Comparison of ENCODE assay signal across 8 mouse cellular contexts in genomic region chr19:5756991-5757636, GRCm38 (mm10). TPM values are rescaled to one million over a fixed set of nuclear protein-coding genes. Genes with fewer than 3 reads are reported as not detected.
DNase-seq lines count a peak whose midpoint lies in the region; ATAC-seq and TF ChIP-seq lines count a peak whose summit lies in the region.

No protein-coding gene starts in this region.

- H3K27me3 ChIP-seq in lung, postnatal 0 days (replicated peaks; ENCODE audit: insufficient read depth, low read length) = no peaks in the 10 kb centered on the region
- H3K27me3 ChIP-seq in limb, embryonic 13.5 days = peaks cover 65% of the 10 kb centered on the region
- 0 out of 2 replicates have a peak, but pooled peaks cover 10% of the 10 kb centered on the region for H3K27me3 ChIP-seq in stomach, embryonic 14.5 days (ENCODE audit: control insufficient read depth, insufficient read depth, low read length)

- no peaks in the 10 kb centered on the region for H3K9me3 ChIP-seq in lung, postnatal 0 days (ENCODE audit: low read length)
- H3K9me3 ChIP-seq in limb, embryonic 13.5 days = no peaks in the 10 kb centered on the region
- no peaks in the 10 kb centered on the region for H3K9me3 ChIP-seq in stomach, embryonic 14.5 days (ENCODE audit: control insufficient read depth, low read depth, low read length)

- no peak overlapping the region for H3K9ac ChIP-seq in lung, postnatal 0 days (replicated peaks; ENCODE audit: low read depth)
- peak overlapping the region; percentile 46 for H3K9ac ChIP-seq in limb, embryonic 13.5 days
- no peak overlapping the region; the same call in 1 of the 2 replicates for H3K9ac ChIP-seq in stomach, embryonic 14.5 days (replicated peaks; ENCODE audit: low read depth, low read length)

- no peak for TF ChIP-seq EP300 in lung, postnatal 0 days (IDR thresholded peaks at IDR 0.05)

- peaks cover 29% of the 10 kb centered on the region; the same call in 1 of the 2 replicates for H3K36me3 ChIP-seq in lung, postnatal 0 days (ENCODE audit: insufficient read depth, low read length)
- peaks cover 92% of the 10 kb centered on the region for H3K36me3 ChIP-seq in limb, embryonic 13.5 days
- H3K36me3 ChIP-seq in stomach, embryonic 14.5 days (ENCODE audit: control insufficient read depth, insufficient read depth, low read length) = peaks cover 44% of the 10 kb centered on the region

- peak; percentile 49 to 56 for DNase-seq in cerebellum, postnatal 10 days
- no peak for DNase-seq in cerebellum, adult 11 months
- no peak for DNase-seq in lung, postnatal 0 days (ENCODE audit: low spot score)
- DNase-seq in lung, postnatal 14 days = no peak
- DNase-seq in spleen, adult 18-20 months = no peak

- no peaks in the 10 kb centered on the region for H3K4me1 ChIP-seq in lung, postnatal 0 days (ENCODE audit: insufficient read depth, low read depth, low read length)
- H3K4me1 ChIP-seq in limb, embryonic 13.5 days = peaks cover 16% of the 10 kb centered on the region
- H3K4me1 ChIP-seq in stomach, embryonic 14.5 days (ENCODE audit: control insufficient read depth, insufficient read depth, low read length) = 0 out of 2 replicates have a peak, but pooled peaks cover 9% of the 10 kb centered on the region

- peak; percentile 7; the same call in 1 of the 2 replicates for ATAC-seq in lung, postnatal 0 days
- no peak for ATAC-seq in limb, embryonic 13.5 days (ENCODE audit: low FRiP score, low read depth)
- no peak for ATAC-seq in stomach, embryonic 14.5 days (ENCODE audit: insufficient number of reproducible peaks, insufficient read depth, low FRiP score, low read depth)
- ATAC-seq in frontal cortex, adult (ENCODE audit: low TSS enrichment) = no peak

- 28% methylated on average over 35 of the region's 36 CpGs for WGBS in lung, postnatal 0 days
- 14% methylated on average over 36 of the region's 36 CpGs for WGBS in limb, embryonic 13.5 days
- 25% methylated on average over 36 of the region's 36 CpGs for WGBS in stomach, embryonic 14.5 days

- no peak overlapping the region for H3K4me3 ChIP-seq in lung, postnatal 0 days (ENCODE audit: low read depth, low read length)
- peak overlapping the region; percentile 19; the same call in 1 of the 2 replicates for H3K4me3 ChIP-seq in limb, embryonic 13.5 days
- H3K4me3 ChIP-seq in stomach, embryonic 14.5 days (ENCODE audit: low read depth, low read length) = 0 out of 2 replicates have a peak overlapping the region, but pooled peaks have one; percentile 1

- no peak overlapping the region for H3K4me2 ChIP-seq in lung, postnatal 0 days (replicated peaks; ENCODE audit: low read depth, low read length)
- H3K4me2 ChIP-seq in limb, embryonic 13.5 days (replicated peaks) = peak overlapping the region; percentile 47
- H3K4me2 ChIP-seq in stomach, embryonic 14.5 days (replicated peaks; ENCODE audit: low read depth, low read length) = 0 out of 2 replicates have a peak overlapping the region, but pooled peaks have one; percentile 13

- no peak for TF ChIP-seq CTCF in lung, postnatal 0 days (IDR thresholded peaks at IDR 0.05)

- no peak overlapping the region for H3K27ac ChIP-seq in lung, postnatal 0 days (ENCODE audit: low read length)
- no peak overlapping the region for H3K27ac ChIP-seq in limb, embryonic 13.5 days
- H3K27ac ChIP-seq in stomach, embryonic 14.5 days (ENCODE audit: low read length) = no peak overlapping the region

RNA-seq across cellular contexts. Expression of gene Scyl1, which starts 14.1 kb away (rescaled TPM):
- polyA plus RNA-seq in lung, postnatal 0 days (2015; fragmentation: Nextera tagmentation; extraction: Ambion mirVana) = 64.6 TPM in 2 replicates
- polyA plus RNA-seq in limb, embryonic 13.5 days (2015; fragmentation: Nextera tagmentation; extraction: Ambion mirVana) = 76.9 and 82.7 TPM in 2 replicates
- polyA plus RNA-seq in stomach, embryonic 14.5 days (2014; fragmentation: Nextera tagmentation; extraction: Ambion mirVana) = 67.6 and 72.1 TPM in 2 replicates

RNA-seq across cellular contexts. Expression of gene Ltbp3, which starts 16.4 kb away (rescaled TPM):
- polyA plus RNA-seq in lung, postnatal 0 days (2015; fragmentation: Nextera tagmentation; extraction: Ambion mirVana) = 51.9 and 59.6 TPM in 2 replicates
- polyA plus RNA-seq in limb, embryonic 13.5 days (2015; fragmentation: Nextera tagmentation; extraction: Ambion mirVana) = 41.1 and 48.9 TPM in 2 replicates
- polyA plus RNA-seq in stomach, embryonic 14.5 days (2014; fragmentation: Nextera tagmentation; extraction: Ambion mirVana) = 33.8 and 35.2 TPM in 2 replicates

RNA-seq across cellular contexts. Expression of gene Fam89b, which starts 27.7 kb away (rescaled TPM):
- 120 and 126 TPM in 2 replicates for polyA plus RNA-seq in lung, postnatal 0 days (2015; fragmentation: Nextera tagmentation; extraction: Ambion mirVana)
- 128 and 141 TPM in 2 replicates for polyA plus RNA-seq in limb, embryonic 13.5 days (2015; fragmentation: Nextera tagmentation; extraction: Ambion mirVana)
- 92.4 and 98.4 TPM in 2 replicates for polyA plus RNA-seq in stomach, embryonic 14.5 days (2014; fragmentation: Nextera tagmentation; extraction: Ambion mirVana)

RNA-seq across cellular contexts. Expression of gene Ehbp1l1, which starts 31.0 kb away (rescaled TPM):
- 19.3 and 21.6 TPM in 2 replicates for polyA plus RNA-seq in lung, postnatal 0 days (2015; fragmentation: Nextera tagmentation; extraction: Ambion mirVana)
- 20.4 and 21.2 TPM in 2 replicates for polyA plus RNA-seq in limb, embryonic 13.5 days (2015; fragmentation: Nextera tagmentation; extraction: Ambion mirVana)
- 36.7 and 37.4 TPM in 2 replicates for polyA plus RNA-seq in stomach, embryonic 14.5 days (2014; fragmentation: Nextera tagmentation; extraction: Ambion mirVana)

RNA-seq across cellular contexts. Expression of gene Kcnk7, which starts 52.9 kb away (rescaled TPM):
- 0.87 and 1.3 TPM in 2 replicates for polyA plus RNA-seq in lung, postnatal 0 days (2015; fragmentation: Nextera tagmentation; extraction: Ambion mirVana)
- polyA plus RNA-seq in limb, embryonic 13.5 days (2015; fragmentation: Nextera tagmentation; extraction: Ambion mirVana) = 0.51 and 0.75 TPM in 2 replicates
- polyA plus RNA-seq in stomach, embryonic 14.5 days (2014; fragmentation: Nextera tagmentation; extraction: Ambion mirVana) = 0.62 and 0.84 TPM in 2 replicates

Comparison
In these comparisons a context has a peak if more than half of its experiments do, and no peak if none do; other contexts are left out.
1. DNase-seq: peak in cerebellum, postnatal 10 days (2 of 2); none in cerebellum, adult 11 months (single experiment), lung, postnatal 0 days (single experiment), lung, postnatal 14 days (single experiment) and spleen, adult 18-20 months (0 of 2).